Mouse (Mus musculus) left cerebral cortex, adult 8-10 months (tissue): ENCODE measurements at regions not wholly inside any gene's neighbourhood (a gene's known extent, or its start where the extent isn't known, plus 50 kb on each side); places are given as distances from the start of the nearest gene placed in this dataset.

Source experiments
- DNase-seq, 2 experiments: peaks; one replicate each; pipeline ENCODE4 v3.0.0; 2022; ENCODE audit warnings: low spot score in 2 of 2

GRCm38 (mm10) chr1:149556381-149556780, 404.7 kb downstream of the Pla2g4a start:
- peak; percentile 11 to 48 for DNase-seq

GRCm38 (mm10) chr1:149555355-149556007, 405.6 kb downstream of the Pla2g4a start:
- no peak for DNase-seq

GRCm38 (mm10) chr1:149546076-149546475, 415.0 kb downstream of the Pla2g4a start:
- DNase-seq, result no peak

- DNase-seq, result no peak
Observed at GRCm38 (mm10) chr1:149541386-149541785, 419.7 kb downstream of the Pla2g4a start.

DNA sequence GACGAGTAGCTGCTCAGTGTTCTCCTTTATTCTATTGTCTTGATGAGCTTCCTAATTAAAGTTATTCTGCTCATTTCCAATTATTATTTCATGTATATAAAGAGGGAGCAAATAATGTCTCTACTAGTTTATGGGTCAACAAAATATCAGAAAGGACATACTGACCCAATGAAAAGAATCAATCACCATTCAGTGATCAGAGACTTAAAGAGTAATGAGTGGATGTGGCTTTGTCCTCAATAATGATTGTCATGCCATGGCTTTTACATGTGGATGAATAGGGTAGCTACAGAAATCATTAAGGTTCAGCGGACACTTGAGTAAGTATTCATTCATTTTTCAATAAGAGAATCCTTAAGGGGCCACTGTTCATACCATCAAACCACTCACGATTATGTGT, 427.4 kb downstream of the Pla2g4a start:
- no peak for DNase-seq
